Mouse (Mus musculus) lung, adult 2 months (tissue): ENCODE measurements around the gene Acpp. TPM values are rescaled to one million over a fixed set of nuclear protein-coding genes. Genes with fewer than 3 reads are reported as not detected.
"Not testable (repeated sequence)": the region's sequence is repeated elsewhere in the genome, so short reads cannot be mapped to it uniquely, and the experiment has no call there.

Experiments
- DNase-seq: peaks from one replicate; pipeline ENCODE4 v3.0.0; 2022
- H3K4me1 ChIP-seq: fragments of 200-500 bp; 2 replicates; pipeline ENCODE4 v1.6.1; 2011; ENCODE audit warnings: low read length; ENCODE audit not compliant: control insufficient read depth, insufficient read depth
- H3K4me3 ChIP-seq: fragments of 200-500 bp; replicated peaks from 2 replicates; pipeline ENCODE3; 2011; ENCODE audit warnings: low read depth, mild to moderate bottlenecking, control low read depth, low read length; ENCODE audit errors: extremely low read depth
- CTCF ChIP-seq: fragments of 200-500 bp; IDR thresholded peaks from 2 replicates; pipeline ENCODE4 v1.5.1; 2011; ENCODE audit warnings: mild to moderate bottlenecking, low read length, control low read depth; ENCODE audit not compliant: insufficient read depth
- POLR2A ChIP-seq: fragments of 200-500 bp; IDR thresholded peaks from 2 replicates; pipeline ENCODE4 v1.6.1; 2011; ENCODE audit warnings: low read depth, mild to moderate bottlenecking, control low read depth, low read length, borderline replicate concordance; ENCODE audit errors: extremely low read depth
- WGBS: fragments of 180-500 bp; shearing (Covaris S2); methylation state at CpG from one replicate; pipeline ENCODE4 v1.1.7; 2018; 5-methylcytosine and 5-hydroxymethylcytosine counted together
- polyA plus RNA-seq: library from polyadenylated mRNA; depleted of rRNA; stranded (reverse); fragments of >200 nt; gene quantifications from 2 replicates; pipeline ENCODE4 v1.2.3, GENCODE M21; 2012; rRNA removed

Acpp gene
- polyA plus RNA-seq = 2.5 and 4.4 TPM in 2 replicates

DNA sequence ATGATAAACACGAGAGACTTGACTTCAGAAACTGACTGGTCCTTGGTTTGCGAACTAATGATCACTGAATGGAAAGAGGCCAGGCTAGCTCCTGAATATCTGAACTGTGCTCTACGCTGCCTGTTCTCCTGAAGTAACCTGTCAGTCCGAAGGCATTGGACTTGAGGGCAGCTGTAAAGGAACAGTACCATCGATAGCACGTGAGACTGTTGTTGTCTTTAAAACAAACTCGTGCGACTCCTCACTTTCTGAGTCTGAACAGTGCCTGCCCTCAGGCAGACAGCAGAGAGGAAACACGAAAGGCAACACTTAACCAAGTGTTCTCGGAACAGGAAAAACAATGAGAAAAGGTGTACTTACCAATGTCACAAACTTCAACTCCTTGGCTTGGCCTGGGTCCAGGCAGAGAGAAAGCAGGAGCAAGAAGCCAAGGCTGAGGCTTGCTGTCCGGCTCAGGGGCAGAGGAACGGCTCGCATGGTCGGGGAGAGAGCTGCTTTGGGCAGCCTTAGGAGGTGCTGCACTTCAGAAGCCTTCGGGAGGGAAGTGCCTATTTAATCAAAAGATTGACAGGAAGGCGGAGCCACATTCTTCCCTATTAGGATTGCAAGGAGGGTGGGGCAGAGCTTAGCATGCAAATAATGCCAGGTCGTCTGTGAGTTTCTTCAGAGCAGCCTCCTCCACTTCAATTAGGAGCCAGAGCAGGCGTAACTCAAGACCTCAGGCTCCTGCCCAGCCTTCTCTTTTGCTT lies at the start of gene Acpp:
TSS of gene Acpp (minus strand) at position 566 of the 749 bp plus-strand sequence.
- DNase-seq = peak; percentile 39
- H3K4me1 ChIP-seq = no peaks in the 10 kb centered on the region
- WGBS = 17% methylated on average over 18 of the region's 18 CpGs
- peak within 1 kb of the TSS; percentile 40 for H3K4me3 ChIP-seq
- TF ChIP-seq POLR2A (no peak), CTCF (no peak)

DNA sequence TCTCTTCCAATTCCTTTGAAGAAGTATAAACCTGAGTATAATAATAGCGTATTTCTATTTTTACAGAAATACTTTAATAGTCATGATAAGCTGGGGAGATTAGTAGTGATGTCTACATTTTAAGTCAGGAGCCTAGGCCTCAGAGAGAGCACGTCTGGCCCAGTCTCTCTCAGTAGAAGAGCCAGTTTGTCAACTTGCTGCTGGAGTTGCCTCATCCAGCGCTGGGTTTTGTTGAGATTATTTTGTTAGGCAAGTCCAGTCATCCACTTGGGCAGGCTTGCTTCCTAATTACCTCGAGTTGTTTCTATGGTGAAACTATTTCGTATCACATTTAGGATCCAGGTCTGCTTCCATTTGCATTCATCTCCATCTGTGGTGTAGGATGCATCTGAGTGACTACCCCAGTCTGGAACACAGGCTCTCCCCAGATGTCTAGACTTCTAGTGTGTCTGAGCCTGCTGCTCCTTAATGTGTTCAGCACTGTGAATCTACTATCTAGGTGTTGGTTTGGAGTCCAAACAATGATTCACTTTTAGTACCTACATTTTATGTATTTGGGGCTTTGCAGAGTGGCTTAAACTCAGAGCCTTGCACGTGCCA lies 45.1 kb upstream of the Acpp start:
- Histone ChIP-seq H3K4me1 (no peaks in the 10 kb centered on the region), H3K4me3 (no peak overlapping the region)
- no peak for DNase-seq
- no peak for TF ChIP-seq CTCF
- WGBS = 62% methylated on average over 6 of the region's 6 CpGs

- 58% methylated on average over 9 of the region's 9 CpGs for WGBS
- DNase-seq = no peak
- Histone ChIP-seq H3K4me1 (no peaks in the 10 kb centered on the region), H3K4me3 (no peak overlapping the region)
- TF ChIP-seq POLR2A = no peak
- no peak for TF ChIP-seq CTCF
These were observed 42.1 kb upstream of the Acpp start for GRCm38 (mm10) chr9:104379532-104380162.

DNA sequence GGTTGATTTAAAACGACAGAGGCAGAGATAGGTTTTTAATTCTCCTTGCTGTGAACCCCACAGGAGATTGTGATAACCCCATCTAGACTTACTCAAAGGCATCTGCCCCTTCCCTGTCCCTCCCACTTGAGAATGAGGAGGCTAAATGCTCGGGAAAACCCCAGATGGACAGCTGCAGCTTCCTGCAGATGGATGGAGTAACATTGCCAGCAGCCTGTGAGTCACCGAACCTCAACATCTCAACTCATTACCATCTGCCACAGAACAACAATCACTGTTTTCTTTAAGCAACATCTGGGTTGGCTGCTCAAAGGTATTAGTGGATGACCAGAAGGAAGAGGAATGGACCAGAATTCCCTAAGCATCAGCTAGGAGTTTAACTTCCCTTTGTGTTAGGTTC lies 38.0 kb upstream of the Acpp start:
- WGBS = 35% methylated on average over 3 of the region's 3 CpGs

GRCm38 (mm10) chr9:104373253-104373652 lies 35.7 kb upstream of the Acpp start:
- peak; percentile 25 for DNase-seq

More for the DNA sequence above, 38.0 kb upstream of the Acpp start:
- Histone ChIP-seq H3K4me1 (no peaks in the 10 kb centered on the region), H3K4me3 (no peak overlapping the region)
- TF ChIP-seq POLR2A (no peak), CTCF (no peak)
- no peak for DNase-seq

GRCm38 (mm10) chr9:104366983-104367382 lies 29.4 kb upstream of the Acpp start:
- WGBS = 75% methylated on average over 2 of the region's 2 CpGs

More at GRCm38 (mm10) chr9:104373253-104373652, 35.7 kb upstream of the Acpp start:
- no peaks in the 10 kb centered on the region for H3K4me1 ChIP-seq
- no peak overlapping the region for H3K4me3 ChIP-seq
- WGBS = 29% methylated on average over 6 of the region's 6 CpGs
- TF ChIP-seq CTCF (peak; percentile 63; the same call in 1 of the 2 replicates), POLR2A (no peak)

GRCm38 (mm10) chr9:104361951-104362350 lies 24.4 kb upstream of the Acpp start:
- not testable (repeated sequence) for DNase-seq, H3K4me1 ChIP-seq, H3K4me3 ChIP-seq
- 53% methylated on average over 1 of the region's 1 CpGs for WGBS

More at GRCm38 (mm10) chr9:104366983-104367382, 29.4 kb upstream of the Acpp start:
- Histone ChIP-seq H3K4me3 (no peak overlapping the region), H3K4me1 (no peaks in the 10 kb centered on the region)
- TF ChIP-seq CTCF = no peak
- no peak for TF ChIP-seq POLR2A
- DNase-seq = no peak

DNA sequence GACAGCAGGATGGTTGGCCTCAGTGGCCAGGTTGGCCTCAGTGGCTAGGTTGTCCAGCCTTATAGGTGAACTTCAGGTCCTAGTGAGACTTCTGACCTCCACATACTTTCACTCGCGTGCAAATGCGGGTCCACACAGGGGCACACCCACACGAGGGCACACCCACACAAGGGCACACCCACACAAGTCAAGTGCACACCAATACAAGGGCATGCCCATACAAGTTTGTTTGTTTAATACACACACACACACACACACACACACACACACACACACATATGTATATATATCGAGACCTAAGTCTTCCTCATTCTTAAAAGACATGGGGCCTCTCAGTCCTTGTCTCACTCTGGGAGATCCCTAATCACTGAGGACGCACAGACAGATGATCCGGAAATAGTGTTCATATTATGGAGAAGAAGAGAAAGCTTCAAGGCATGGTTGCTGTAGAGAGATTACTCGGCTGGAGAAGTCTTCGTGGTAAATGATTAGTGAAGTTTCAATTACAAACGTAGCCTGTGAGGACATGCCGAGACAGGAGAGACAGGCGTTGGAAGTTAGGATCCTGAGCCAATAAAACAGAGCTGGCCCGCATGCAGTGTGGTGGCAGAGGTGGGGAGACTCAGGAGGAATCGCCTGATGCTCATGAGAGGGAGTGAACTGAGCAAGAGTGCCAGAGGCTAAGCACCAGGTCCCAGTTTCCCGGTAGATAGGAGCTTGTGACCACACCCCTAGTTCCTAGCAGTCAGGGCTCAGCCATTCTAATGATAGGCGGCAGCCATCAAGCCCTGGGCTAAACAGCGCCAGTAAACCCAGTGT lies 23.7 kb upstream of the Acpp start:
- H3K4me1 ChIP-seq = no peaks in the 10 kb centered on the region
- DNase-seq = no peak
- H3K4me3 ChIP-seq = no peak overlapping the region
- TF ChIP-seq POLR2A (no peak), CTCF (no peak)
- 68% methylated on average over 17 of the region's 17 CpGs for WGBS

- TF ChIP-seq POLR2A (no peak), CTCF (no peak)
- H3K4me3 ChIP-seq = no peak overlapping the region
- 86% methylated on average over 4 of the region's 4 CpGs for WGBS
- no peaks in the 10 kb centered on the region for H3K4me1 ChIP-seq
- DNase-seq = no peak
These were observed 22.8 kb upstream of the Acpp start for GRCm38 (mm10) chr9:104360389-104360788.
